Mouse (Mus musculus): Measurements from ENCODE around the gene Nova2. TPM values are rescaled to one million over a fixed set of nuclear protein-coding genes. Genes with fewer than 3 reads are reported as not detected.

Gene Nova2
- polyA plus RNA-seq, 1 experiment from 2014 or later, result 17.3 TPM

DNA sequence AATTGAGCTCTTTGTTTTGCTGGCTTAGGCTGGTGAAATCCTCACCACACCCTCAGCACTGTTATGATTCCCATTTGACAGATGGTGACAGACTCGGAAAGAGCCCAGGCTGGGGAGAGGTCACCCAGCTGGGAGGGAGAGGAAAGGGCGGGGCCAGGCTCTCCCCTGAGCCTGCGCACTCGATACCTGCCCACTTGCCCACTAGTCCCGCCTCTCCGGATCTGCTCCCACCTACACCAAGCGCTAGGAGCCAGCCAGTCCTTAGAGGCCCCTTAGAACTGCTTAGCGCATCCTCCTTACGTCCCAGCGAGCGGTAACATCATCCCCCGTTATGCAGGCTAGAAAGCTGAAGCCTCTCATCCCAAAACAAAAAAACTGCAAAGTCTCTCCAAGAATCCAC, 4.6 kb upstream of the Nova2 start:
- H3K9ac ChIP-seq (replicated peaks; ENCODE audit: low read depth, low read length), result peak overlapping the region; percentile 31; the same call in 1 of the 2 replicates
- peak overlapping the region; percentile 63; the same call in 1 of the 2 replicates for H3K27ac ChIP-seq (ENCODE audit: low read length)
- peak; percentile 15; the same call in 1 of the 2 replicates for ATAC-seq
- H3K4me1 ChIP-seq (replicated peaks; ENCODE audit: control insufficient read depth, insufficient read depth, low read length), result peaks cover 42% of the 10 kb centered on the region
- H3K4me3 ChIP-seq (replicated peaks; ENCODE audit: low read length), result 0 out of 2 replicates have a peak overlapping the region, but pooled peaks have one; percentile 0
- H3K4me2 ChIP-seq (ENCODE audit: low read length), result peak overlapping the region; percentile 16
- no peaks in the 10 kb centered on the region for H3K36me3 ChIP-seq (ENCODE audit: control insufficient read depth, insufficient read depth)
- 3% methylated on average over 12 of the region's 12 CpGs for WGBS
- H3K9me3 ChIP-seq (ENCODE audit: control insufficient read depth, low read length), result no peaks in the 10 kb centered on the region
- H3K27me3 ChIP-seq (replicated peaks; ENCODE audit: control insufficient read depth, insufficient read depth, low read length), result no peaks in the 10 kb centered on the region

DNA sequence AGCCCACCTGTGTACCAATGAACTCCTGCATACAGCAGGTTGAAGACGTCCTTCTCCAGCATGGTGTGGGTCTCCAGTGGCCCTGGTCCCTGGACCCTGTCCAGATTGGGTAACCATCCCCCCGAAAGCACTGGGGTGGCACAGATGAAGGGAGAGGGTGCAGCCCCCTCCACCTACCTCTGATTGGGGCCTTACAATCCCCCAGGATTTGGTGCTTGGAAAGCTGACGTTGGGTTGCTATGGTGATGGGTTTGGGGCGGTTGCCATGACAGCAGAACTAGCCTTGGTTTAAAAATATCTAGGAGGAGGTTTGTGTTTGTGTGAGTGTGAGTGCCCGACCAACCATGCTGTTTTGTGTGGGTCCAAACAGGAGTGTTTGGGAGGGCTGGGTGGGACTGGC, 2.9 kb upstream of the Nova2 start:
- H3K36me3 ChIP-seq (ENCODE audit: control insufficient read depth, insufficient read depth), result no peaks in the 10 kb centered on the region
- no peaks in the 10 kb centered on the region for H3K27me3 ChIP-seq (replicated peaks; ENCODE audit: control insufficient read depth, insufficient read depth, low read length)
- 0 out of 2 replicates have a peak overlapping the region, but pooled peaks have one; percentile 24 for H3K9ac ChIP-seq (replicated peaks; ENCODE audit: low read depth, low read length)
- H3K27ac ChIP-seq (ENCODE audit: low read length), result peak overlapping the region; percentile 87
- H3K4me2 ChIP-seq (ENCODE audit: low read length), result peak overlapping the region; percentile 47
- peak; percentile 16 for ATAC-seq
- H3K4me3 ChIP-seq (replicated peaks; ENCODE audit: low read length), result 0 out of 2 replicates have a peak overlapping the region, but pooled peaks have one; percentile 5
- H3K4me1 ChIP-seq (replicated peaks; ENCODE audit: control insufficient read depth, insufficient read depth, low read length), result peaks cover 54% of the 10 kb centered on the region
- 15% methylated on average over 5 of the region's 5 CpGs for WGBS
- H3K9me3 ChIP-seq (ENCODE audit: control insufficient read depth, low read length), result no peaks in the 10 kb centered on the region

DNA sequence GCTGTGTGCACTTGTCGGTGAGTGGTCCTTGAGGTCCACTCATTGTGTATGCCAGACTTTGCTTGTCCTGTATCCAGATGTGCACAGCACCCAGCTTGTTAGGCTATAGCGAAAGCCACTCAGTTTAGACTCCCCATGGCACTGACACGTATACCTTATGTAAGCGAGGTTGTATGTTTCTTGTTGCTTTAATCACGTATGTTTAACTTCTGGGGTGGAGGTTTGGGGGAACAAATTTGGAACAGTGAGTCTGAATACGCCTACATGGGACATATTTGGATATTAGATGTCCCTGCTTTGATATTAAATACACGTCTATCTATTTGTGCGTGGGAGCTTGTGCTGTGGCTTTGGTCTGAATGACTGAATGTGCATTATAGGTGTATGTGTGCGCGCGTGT, 2.4 kb upstream of the Nova2 start:
- peaks cover 58% of the 10 kb centered on the region for H3K4me1 ChIP-seq (replicated peaks; ENCODE audit: control insufficient read depth, insufficient read depth, low read length)
- 0 out of 2 replicates have a peak overlapping the region, but pooled peaks have one; percentile 5 for H3K4me3 ChIP-seq (replicated peaks; ENCODE audit: low read length)
- no peak overlapping the region for H3K9ac ChIP-seq (replicated peaks; ENCODE audit: low read depth, low read length)
- no peaks in the 10 kb centered on the region for H3K9me3 ChIP-seq (ENCODE audit: control insufficient read depth, low read length)
- peak overlapping the region; percentile 87 for H3K27ac ChIP-seq (ENCODE audit: low read length)
- H3K4me2 ChIP-seq (ENCODE audit: low read length), result peak overlapping the region; percentile 47
- 59% methylated on average over 11 of the region's 11 CpGs for WGBS
- no peaks in the 10 kb centered on the region for H3K27me3 ChIP-seq (replicated peaks; ENCODE audit: control insufficient read depth, insufficient read depth, low read length)
- ATAC-seq, result no peak
- H3K36me3 ChIP-seq (ENCODE audit: control insufficient read depth, insufficient read depth), result no peaks in the 10 kb centered on the region

DNA sequence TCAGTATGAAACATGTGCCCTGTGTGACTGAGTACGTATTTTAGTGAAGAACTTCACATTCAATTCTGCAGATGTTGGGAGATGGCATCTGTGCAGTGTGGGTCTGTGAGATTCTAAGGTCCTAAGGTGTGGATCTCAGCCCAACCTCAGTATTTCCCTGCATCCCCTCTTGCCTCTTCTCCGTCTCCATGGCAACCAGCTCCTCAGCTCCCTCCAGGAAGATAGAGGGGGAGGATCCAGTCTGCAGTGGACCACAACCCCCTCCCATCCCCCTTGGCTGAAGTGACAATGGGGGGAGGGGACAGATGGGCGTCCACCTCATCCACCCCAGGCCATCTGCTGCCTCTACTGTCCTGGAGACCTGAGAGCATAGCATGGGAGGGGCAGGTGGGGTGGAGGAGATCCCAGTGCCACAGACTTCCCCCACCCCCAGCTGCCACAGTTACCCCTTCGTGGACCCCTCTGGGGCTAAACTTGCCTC, 1.9 kb upstream of the Nova2 start:
- ATAC-seq, result no peak
- H3K4me1 ChIP-seq (replicated peaks; ENCODE audit: control insufficient read depth, insufficient read depth, low read length), result peaks cover 61% of the 10 kb centered on the region
- WGBS, result 16% methylated on average over 4 of the region's 4 CpGs
- no peaks in the 10 kb centered on the region for H3K9me3 ChIP-seq (ENCODE audit: control insufficient read depth, low read length)
- H3K9ac ChIP-seq (replicated peaks; ENCODE audit: low read depth, low read length), result no peak overlapping the region
- H3K27ac ChIP-seq (ENCODE audit: low read length), result peak overlapping the region; percentile 87
- no peak overlapping the region for H3K4me3 ChIP-seq (replicated peaks; ENCODE audit: low read length)
- no peaks in the 10 kb centered on the region for H3K27me3 ChIP-seq (replicated peaks; ENCODE audit: control insufficient read depth, insufficient read depth, low read length)
- H3K36me3 ChIP-seq (ENCODE audit: control insufficient read depth, insufficient read depth), result no peaks in the 10 kb centered on the region
- H3K4me2 ChIP-seq (ENCODE audit: low read length), result peak overlapping the region; percentile 47

DNA sequence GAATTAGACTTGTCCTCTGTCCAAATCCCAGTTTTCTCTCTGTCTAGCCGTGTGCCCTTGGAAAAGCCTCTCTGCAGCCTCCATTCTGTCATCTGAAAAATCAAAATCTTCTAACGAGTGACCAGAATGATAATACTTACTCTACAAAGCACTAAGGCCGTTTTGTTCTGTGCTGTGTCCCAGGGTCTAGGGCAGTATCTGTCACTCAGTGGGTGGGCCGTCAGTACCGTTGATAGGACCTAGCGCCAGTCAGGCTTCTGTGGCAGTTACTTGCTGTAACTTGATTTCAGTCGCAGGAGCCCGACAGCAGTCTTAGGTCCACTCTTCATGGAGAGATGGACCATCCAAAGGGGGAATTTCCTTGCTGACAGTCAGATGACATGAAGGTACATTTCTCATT, 1.4 kb upstream of the Nova2 start:
- H3K4me2 ChIP-seq (ENCODE audit: low read length), result peak overlapping the region; percentile 8
- H3K4me3 ChIP-seq (replicated peaks; ENCODE audit: low read length), result no peak overlapping the region
- no peak for ATAC-seq
- peak overlapping the region; percentile 87 for H3K27ac ChIP-seq (ENCODE audit: low read length)
- no peaks in the 10 kb centered on the region for H3K27me3 ChIP-seq (replicated peaks; ENCODE audit: control insufficient read depth, insufficient read depth, low read length)
- H3K9ac ChIP-seq (replicated peaks; ENCODE audit: low read depth, low read length), result no peak overlapping the region
- H3K36me3 ChIP-seq (ENCODE audit: control insufficient read depth, insufficient read depth), result no peaks in the 10 kb centered on the region
- H3K9me3 ChIP-seq (ENCODE audit: control insufficient read depth, low read length), result no peaks in the 10 kb centered on the region
- WGBS, result 8% methylated on average over 8 of the region's 8 CpGs
- peaks cover 62% of the 10 kb centered on the region for H3K4me1 ChIP-seq (replicated peaks; ENCODE audit: control insufficient read depth, insufficient read depth, low read length)

DNA sequence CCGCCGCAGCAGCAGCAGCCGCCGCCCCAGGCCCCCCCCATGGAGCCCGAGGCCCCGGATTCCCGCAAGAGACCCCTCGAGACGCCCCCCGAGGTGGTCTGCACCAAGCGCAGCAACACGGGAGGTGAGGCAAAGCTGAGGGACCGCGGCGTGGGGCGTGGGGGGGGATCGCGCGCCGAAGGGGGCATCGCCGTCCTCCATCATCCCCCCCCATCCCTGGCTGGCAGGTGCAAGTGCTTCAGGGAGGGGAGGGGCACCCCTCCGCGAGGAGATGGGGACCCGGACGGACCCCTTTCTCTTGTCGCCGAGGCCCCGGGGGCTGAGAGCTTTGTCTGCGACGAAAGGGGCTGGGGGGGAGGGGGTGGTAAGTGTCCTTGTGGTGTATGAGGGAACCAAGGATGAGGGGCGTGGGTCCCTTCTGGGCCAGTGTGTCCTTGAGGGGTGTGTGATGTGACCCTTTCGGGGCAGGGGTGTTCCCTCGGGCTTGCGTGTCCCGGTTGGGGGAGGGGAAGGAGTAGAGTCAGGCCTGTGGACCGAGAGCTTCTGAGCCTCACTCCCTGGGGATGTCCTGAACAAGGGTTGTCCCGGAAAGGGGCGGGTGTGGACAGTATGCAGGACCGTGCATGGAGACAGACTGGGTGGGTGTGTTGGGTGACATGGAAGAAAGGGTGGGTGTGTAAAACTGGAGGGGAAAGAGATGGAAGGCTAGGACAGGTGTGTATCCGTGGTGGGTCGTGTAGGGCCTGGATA, 528 bp downstream of the Nova2 start:
- WGBS, result 1% methylated on average over 31 of the region's 42 CpGs
- Histone ChIP-seq H3K36me3 (ENCODE audit: control insufficient read depth, insufficient read depth) (no peaks in the 10 kb centered on the region), H3K27ac (ENCODE audit: low read length) (peak overlapping the region; percentile 96), H3K4me3 (replicated peaks; ENCODE audit: low read length) (peak overlapping the region; percentile 88), H3K4me1 (replicated peaks; ENCODE audit: control insufficient read depth, insufficient read depth, low read length) (peaks cover 60% of the 10 kb centered on the region), H3K27me3 (replicated peaks; ENCODE audit: control insufficient read depth, insufficient read depth, low read length) (no peaks in the 10 kb centered on the region), H3K9me3 (ENCODE audit: control insufficient read depth, low read length) (no peaks in the 10 kb centered on the region), H3K4me2 (ENCODE audit: low read length) (peak overlapping the region; percentile 80), H3K9ac (replicated peaks; ENCODE audit: low read depth, low read length) (peak overlapping the region; percentile 100)
- peak; percentile 17 for ATAC-seq

DNA sequence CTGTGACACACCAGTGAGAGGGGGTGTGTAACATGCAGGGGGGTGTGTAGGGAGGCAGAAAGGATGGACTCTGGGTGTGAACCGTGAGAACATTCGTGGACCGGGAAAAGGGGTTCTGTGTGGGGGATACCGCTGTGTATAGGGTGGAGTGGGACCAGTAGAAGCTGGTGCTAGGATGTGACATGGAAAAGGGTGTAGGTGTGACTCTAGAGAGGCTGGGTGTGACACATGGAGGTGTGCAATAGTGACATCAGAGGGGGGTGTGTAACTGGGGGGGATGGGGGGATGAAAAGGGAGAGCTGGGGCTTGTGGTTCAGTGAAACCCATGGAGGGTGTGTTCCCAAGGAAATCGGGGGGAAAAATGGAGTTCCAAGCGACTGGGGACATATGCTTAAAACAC, 1.2 kb downstream of the Nova2 start:
- H3K36me3 ChIP-seq (ENCODE audit: control insufficient read depth, insufficient read depth), result no peaks in the 10 kb centered on the region
- 40% methylated on average over 6 of the region's 6 CpGs for WGBS
- H3K27ac ChIP-seq (ENCODE audit: low read length), result peak overlapping the region; percentile 96
- peaks cover 54% of the 10 kb centered on the region for H3K4me1 ChIP-seq (replicated peaks; ENCODE audit: control insufficient read depth, insufficient read depth, low read length)
- no peaks in the 10 kb centered on the region for H3K9me3 ChIP-seq (ENCODE audit: control insufficient read depth, low read length)
- H3K4me3 ChIP-seq (replicated peaks; ENCODE audit: low read length), result peak overlapping the region; percentile 88
- peak overlapping the region; percentile 80 for H3K4me2 ChIP-seq (ENCODE audit: low read length)
- H3K27me3 ChIP-seq (replicated peaks; ENCODE audit: control insufficient read depth, insufficient read depth, low read length), result no peaks in the 10 kb centered on the region
- ATAC-seq, result peak; percentile 3; the same call in 1 of the 2 replicates
- H3K9ac ChIP-seq (replicated peaks; ENCODE audit: low read depth, low read length), result peak overlapping the region; percentile 100

DNA sequence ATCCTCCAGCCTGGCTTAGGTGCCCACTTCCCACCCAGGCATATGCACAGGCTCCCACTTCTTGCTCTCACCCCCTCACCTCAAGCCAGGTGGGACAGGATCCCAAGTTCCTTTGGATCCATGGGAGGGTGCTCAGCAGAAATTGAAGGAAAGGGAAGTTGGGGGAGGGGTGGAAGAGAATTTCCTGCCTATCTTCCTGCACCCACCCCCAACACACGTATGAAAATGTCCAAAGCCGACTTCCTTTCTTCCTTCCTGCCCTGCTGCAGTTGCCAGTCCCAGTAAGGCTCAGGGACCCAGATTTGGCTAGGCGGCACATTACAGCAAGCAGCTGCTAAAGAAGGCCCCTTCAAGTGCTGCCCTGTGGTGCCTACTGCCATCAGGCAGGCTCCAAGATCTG, 2.1 kb downstream of the Nova2 start:
- 0 out of 2 replicates have a peak overlapping the region, but pooled peaks have one; percentile 100 for H3K9ac ChIP-seq (replicated peaks; ENCODE audit: low read depth, low read length)
- H3K9me3 ChIP-seq (ENCODE audit: control insufficient read depth, low read length), result no peaks in the 10 kb centered on the region
- H3K36me3 ChIP-seq (ENCODE audit: control insufficient read depth, insufficient read depth), result no peaks in the 10 kb centered on the region
- H3K4me1 ChIP-seq (replicated peaks; ENCODE audit: control insufficient read depth, insufficient read depth, low read length), result peaks cover 46% of the 10 kb centered on the region
- WGBS, result 55% methylated on average over 3 of the region's 3 CpGs
- H3K27me3 ChIP-seq (replicated peaks; ENCODE audit: control insufficient read depth, insufficient read depth, low read length), result no peaks in the 10 kb centered on the region
- H3K4me3 ChIP-seq (replicated peaks; ENCODE audit: low read length), result peak overlapping the region; percentile 88
- peak overlapping the region; percentile 80 for H3K4me2 ChIP-seq (ENCODE audit: low read length)
- no peak overlapping the region for H3K27ac ChIP-seq (ENCODE audit: low read length)
- no peak for ATAC-seq

DNA sequence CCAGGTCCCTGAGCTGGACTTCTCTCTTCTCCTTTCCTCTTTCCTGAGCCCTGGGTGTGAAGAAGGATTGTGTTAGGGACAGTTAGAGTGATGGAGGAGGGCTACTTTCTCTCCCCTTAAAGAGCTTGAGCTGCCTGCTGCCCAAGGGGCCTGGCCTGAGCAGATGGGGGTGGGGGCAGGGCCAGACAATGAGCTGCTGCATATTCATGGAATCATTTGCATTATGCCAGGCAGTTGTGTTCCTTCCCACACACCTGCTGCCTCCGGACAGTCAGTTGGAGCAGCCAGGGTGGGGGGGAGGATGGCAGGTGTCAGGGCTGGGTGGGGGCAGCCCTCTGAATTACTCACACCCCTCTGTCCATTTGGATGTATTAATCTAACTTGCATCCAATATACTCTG, 16.7 kb downstream of the Nova2 start:
- H3K27ac ChIP-seq (ENCODE audit: low read length), result peak overlapping the region; percentile 78
- peak; percentile 71 for ATAC-seq
- 8% methylated on average over 1 of the region's 1 CpGs for WGBS
- H3K4me1 ChIP-seq (replicated peaks; ENCODE audit: control insufficient read depth, insufficient read depth, low read length), result peaks cover 21% of the 10 kb centered on the region
- no peak overlapping the region for H3K4me3 ChIP-seq (replicated peaks; ENCODE audit: low read length)
- H3K36me3 ChIP-seq (ENCODE audit: control insufficient read depth, insufficient read depth), result peaks cover 13% of the 10 kb centered on the region
- peak overlapping the region; percentile 23; the same call in 1 of the 2 replicates for H3K4me2 ChIP-seq (ENCODE audit: low read length)
- H3K27me3 ChIP-seq (replicated peaks; ENCODE audit: control insufficient read depth, insufficient read depth, low read length), result no peaks in the 10 kb centered on the region
- H3K9ac ChIP-seq (replicated peaks; ENCODE audit: low read depth, low read length), result peak overlapping the region; percentile 17; the same call in 1 of the 2 replicates
- H3K9me3 ChIP-seq (ENCODE audit: control insufficient read depth, low read length), result no peaks in the 10 kb centered on the region
